Mouse (Mus musculus) liver, embryonic 18 days (tissue): ENCODE results near the gene Ceacam3. TPM values are rescaled to one million over a fixed set of nuclear protein-coding genes. Genes with fewer than 3 reads are reported as not detected.

ENCODE experiments used
- polyA plus RNA-seq: library from polyadenylated mRNA; depleted of rRNA; stranded (reverse); fragments of >200 nt; gene quantifications from 2 replicates; pipeline ENCODE4 v1.2.3, GENCODE M21; 2012; rRNA removed

Gene Ceacam3
- polyA plus RNA-seq = 0.01 and 0.03 TPM in 2 replicates

GRCm38 (mm10) chr7:17149931-17150330 is at the start of gene Ceacam3:
TSS of gene Ceacam3 (plus strand) at chr7:17150282.

DNA sequence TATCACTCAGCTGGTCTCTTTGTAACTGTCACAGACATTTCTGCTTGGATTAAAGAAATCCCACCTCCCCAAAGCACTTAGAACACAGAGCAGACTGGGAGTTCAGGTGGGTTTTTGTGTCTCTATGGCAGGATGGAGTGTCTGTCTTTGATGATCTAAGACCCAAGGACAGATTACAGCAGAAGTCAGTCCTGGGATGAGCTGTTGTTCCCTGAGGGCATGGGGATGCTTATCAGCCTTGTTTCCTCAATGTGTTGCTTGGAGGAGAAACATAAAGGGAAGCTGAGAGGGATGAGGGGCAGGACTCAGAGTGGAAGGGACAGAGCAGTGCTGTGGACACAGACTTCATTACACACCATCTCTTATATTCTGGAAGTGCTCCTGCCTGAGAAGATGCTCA is 53.1 kb downstream of the Ceacam3 start, which contains the start of gene Psg29:
TSS of gene Psg29 (plus strand) at position 301 of the 400 bp plus-strand sequence.

Other genes with a start within 250 kb of the Ceacam3 start
- 1.1 and 1.4 TPM in 2 replicates for gene Ptgir, start 243.8 kb upstream of the Ceacam3 start, polyA plus RNA-seq
- 68.8 and 69.7 TPM in 2 replicates for gene Calm3, start 226.2 kb upstream of the Ceacam3 start, polyA plus RNA-seq
- 0.03 and 0.04 TPM in 2 replicates for gene Pnmal2, start 205.6 kb upstream of the Ceacam3 start, polyA plus RNA-seq
- gene Pnmal1, start 190.6 kb upstream of the Ceacam3 start, polyA plus RNA-seq = 0.01 TPM in 2 replicates
- 0.01 TPM in 1 of 2 replicates, not detected in the other for gene Gm42372, start 167.2 kb upstream of the Ceacam3 start, polyA plus RNA-seq
- gene Ccdc8, start 157.6 kb upstream of the Ceacam3 start, polyA plus RNA-seq = 3.1 and 3.7 TPM in 2 replicates
- 44.4 and 50.5 TPM in 2 replicates for gene Ppp5c, start 122.4 kb upstream of the Ceacam3 start, polyA plus RNA-seq
- 13.2 and 22.6 TPM in 2 replicates for gene Hif3a, start 87.9 kb upstream of the Ceacam3 start, polyA plus RNA-seq
- gene Psg16, start 76.2 kb upstream of the Ceacam3 start, polyA plus RNA-seq = 0.70 and 0.99 TPM in 2 replicates
- gene Psg29, start 53.2 kb downstream of the Ceacam3 start, polyA plus RNA-seq = not detected in 2 replicates